Mouse (Mus musculus): Measurements from ENCODE around the gene Dnah2. TPM values are rescaled to one million over a fixed set of nuclear protein-coding genes. Genes with fewer than 3 reads are reported as not detected.

The Dnah2 gene
- polyA plus RNA-seq, 1 experiment from 2014 or later = 8.7 TPM

DNA sequence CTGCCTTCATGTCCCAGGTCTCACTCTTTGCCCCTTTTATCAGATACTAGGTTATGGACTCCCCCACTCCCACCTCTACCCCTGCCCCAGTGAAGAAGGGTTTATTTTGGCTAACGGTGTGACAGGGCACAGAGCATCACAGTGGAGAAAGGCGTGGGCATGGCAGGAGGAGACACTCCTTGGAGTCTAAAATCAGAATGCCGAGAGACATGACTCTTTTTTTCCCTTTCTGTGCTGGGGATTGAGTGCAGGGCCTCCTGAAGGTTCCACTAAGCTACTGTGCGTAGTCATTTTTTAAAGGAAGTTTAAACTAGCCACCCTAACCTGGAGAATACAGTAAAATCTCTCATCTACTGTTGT lies 20.9 kb downstream of the Dnah2 start:
- TF ChIP-seq CTCF (IDR thresholded peaks at IDR 0.05; ENCODE audit: low read depth) = no peak
- no peak overlapping the region for H3K27ac ChIP-seq (ENCODE audit: low read depth, low read length)
- H3K4me1 ChIP-seq (replicated peaks; ENCODE audit: control insufficient read depth, insufficient read depth, low read length) = no peaks in the 10 kb centered on the region
- H3K4me3 ChIP-seq (ENCODE audit: low read depth, low read length) = no peak overlapping the region
- no peak overlapping the region for H3K9ac ChIP-seq (ENCODE audit: low read depth, low read length)
- H3K36me3 ChIP-seq (ENCODE audit: control insufficient read depth, insufficient read depth) = no peaks in the 10 kb centered on the region
- no peak overlapping the region for H3K4me2 ChIP-seq (replicated peaks; ENCODE audit: low read depth)
- WGBS = 93% methylated on average over 4 of the region's 4 CpGs
- H3K27me3 ChIP-seq (replicated peaks; ENCODE audit: control insufficient read depth, insufficient read depth, low read length) = no peaks in the 10 kb centered on the region
- no peak for ATAC-seq
- no peaks in the 10 kb centered on the region for H3K9me3 ChIP-seq (ENCODE audit: control insufficient read depth)

GRCm38 (mm10) chr11:69527098-69528030 lies 21.5 kb downstream of the Dnah2 start:
- no peak for TF ChIP-seq CTCF (IDR thresholded peaks at IDR 0.05; ENCODE audit: low read depth)
- H3K27ac ChIP-seq (ENCODE audit: low read depth, low read length) = no peak overlapping the region
- 24% methylated on average over 30 of the region's 30 CpGs for WGBS
- 0 out of 2 replicates have a peak overlapping the region, but pooled peaks have one; percentile 1 for H3K4me3 ChIP-seq (ENCODE audit: low read depth, low read length)
- no peaks in the 10 kb centered on the region for H3K9me3 ChIP-seq (ENCODE audit: control insufficient read depth)
- H3K36me3 ChIP-seq (ENCODE audit: control insufficient read depth, insufficient read depth) = no peaks in the 10 kb centered on the region
- peak overlapping the region; percentile 17; the same call in 1 of the 2 replicates for H3K4me2 ChIP-seq (replicated peaks; ENCODE audit: low read depth)
- H3K4me1 ChIP-seq (replicated peaks; ENCODE audit: control insufficient read depth, insufficient read depth, low read length) = no peaks in the 10 kb centered on the region
- no peak overlapping the region for H3K9ac ChIP-seq (ENCODE audit: low read depth, low read length)
- no peaks in the 10 kb centered on the region for H3K27me3 ChIP-seq (replicated peaks; ENCODE audit: control insufficient read depth, insufficient read depth, low read length)
- no peak for ATAC-seq

- Histone ChIP-seq H3K4me1 (replicated peaks; ENCODE audit: control insufficient read depth, insufficient read depth, low read length) (no peaks in the 10 kb centered on the region), H3K9ac (ENCODE audit: low read depth, low read length) (no peak overlapping the region), H3K4me2 (replicated peaks; ENCODE audit: low read depth) (no peak overlapping the region), H3K27me3 (replicated peaks; ENCODE audit: control insufficient read depth, insufficient read depth, low read length) (no peaks in the 10 kb centered on the region), H3K4me3 (ENCODE audit: low read depth, low read length) (no peak overlapping the region), H3K27ac (ENCODE audit: low read depth, low read length) (no peak overlapping the region), H3K36me3 (ENCODE audit: control insufficient read depth, insufficient read depth) (no peaks in the 10 kb centered on the region), H3K9me3 (ENCODE audit: control insufficient read depth) (no peaks in the 10 kb centered on the region)
- no peak for TF ChIP-seq CTCF (IDR thresholded peaks at IDR 0.05; ENCODE audit: low read depth)
- 67% methylated on average over 4 of the region's 4 CpGs for WGBS
- no peak for ATAC-seq
These were observed 22.3 kb downstream of the Dnah2 start for GRCm38 (mm10) chr11:69526631-69527030.

DNA sequence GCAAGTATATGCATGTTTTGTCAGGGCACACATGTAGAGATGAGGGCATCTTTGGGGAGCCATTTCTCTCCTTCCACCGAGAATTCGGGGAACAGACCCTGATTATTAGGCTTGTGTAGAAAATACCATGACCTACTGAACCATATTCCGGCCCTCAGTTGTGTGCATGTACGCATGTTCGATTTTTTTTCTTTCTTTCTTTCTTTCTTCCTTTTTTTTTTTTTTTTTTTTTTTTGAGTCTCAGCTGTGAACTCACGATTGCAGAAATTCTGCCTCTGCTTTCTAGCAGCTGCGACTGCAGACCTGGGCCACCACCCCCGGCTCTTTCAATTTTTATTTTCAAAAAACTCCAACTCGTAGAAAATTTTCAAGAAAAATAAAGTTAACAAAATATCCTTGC lies 23.2 kb downstream of the Dnah2 start:
- Histone ChIP-seq H3K9me3 (ENCODE audit: control insufficient read depth) (no peaks in the 10 kb centered on the region), H3K27me3 (replicated peaks; ENCODE audit: control insufficient read depth, insufficient read depth, low read length) (no peaks in the 10 kb centered on the region), H3K4me1 (replicated peaks; ENCODE audit: control insufficient read depth, insufficient read depth, low read length) (no peaks in the 10 kb centered on the region), H3K36me3 (ENCODE audit: control insufficient read depth, insufficient read depth) (no peaks in the 10 kb centered on the region), H3K9ac (ENCODE audit: low read depth, low read length) (no peak overlapping the region), H3K4me3 (ENCODE audit: low read depth, low read length) (no peak overlapping the region), H3K27ac (ENCODE audit: low read depth, low read length) (no peak overlapping the region), H3K4me2 (replicated peaks; ENCODE audit: low read depth) (no peak overlapping the region)
- no peak for TF ChIP-seq CTCF (IDR thresholded peaks at IDR 0.05; ENCODE audit: low read depth)
- WGBS = 85% methylated on average over 9 of the region's 9 CpGs
- ATAC-seq = no peak

- H3K4me3 ChIP-seq (ENCODE audit: low read depth, low read length) = no peak overlapping the region
- no peaks in the 10 kb centered on the region for H3K27me3 ChIP-seq (replicated peaks; ENCODE audit: control insufficient read depth, insufficient read depth, low read length)
- H3K36me3 ChIP-seq (ENCODE audit: control insufficient read depth, insufficient read depth) = no peaks in the 10 kb centered on the region
- ATAC-seq = no peak
- no peak overlapping the region for H3K27ac ChIP-seq (ENCODE audit: low read depth, low read length)
- no peaks in the 10 kb centered on the region for H3K4me1 ChIP-seq (replicated peaks; ENCODE audit: control insufficient read depth, insufficient read depth, low read length)
- TF ChIP-seq CTCF (IDR thresholded peaks at IDR 0.05; ENCODE audit: low read depth) = no peak
- H3K4me2 ChIP-seq (replicated peaks; ENCODE audit: low read depth) = no peak overlapping the region
- no peak overlapping the region for H3K9ac ChIP-seq (ENCODE audit: low read depth, low read length)
- no peaks in the 10 kb centered on the region for H3K9me3 ChIP-seq (ENCODE audit: control insufficient read depth)
- 80% methylated on average over 4 of the region's 4 CpGs for WGBS
These were observed 25.3 kb downstream of the Dnah2 start for GRCm38 (mm10) chr11:69523651-69524050.

DNA sequence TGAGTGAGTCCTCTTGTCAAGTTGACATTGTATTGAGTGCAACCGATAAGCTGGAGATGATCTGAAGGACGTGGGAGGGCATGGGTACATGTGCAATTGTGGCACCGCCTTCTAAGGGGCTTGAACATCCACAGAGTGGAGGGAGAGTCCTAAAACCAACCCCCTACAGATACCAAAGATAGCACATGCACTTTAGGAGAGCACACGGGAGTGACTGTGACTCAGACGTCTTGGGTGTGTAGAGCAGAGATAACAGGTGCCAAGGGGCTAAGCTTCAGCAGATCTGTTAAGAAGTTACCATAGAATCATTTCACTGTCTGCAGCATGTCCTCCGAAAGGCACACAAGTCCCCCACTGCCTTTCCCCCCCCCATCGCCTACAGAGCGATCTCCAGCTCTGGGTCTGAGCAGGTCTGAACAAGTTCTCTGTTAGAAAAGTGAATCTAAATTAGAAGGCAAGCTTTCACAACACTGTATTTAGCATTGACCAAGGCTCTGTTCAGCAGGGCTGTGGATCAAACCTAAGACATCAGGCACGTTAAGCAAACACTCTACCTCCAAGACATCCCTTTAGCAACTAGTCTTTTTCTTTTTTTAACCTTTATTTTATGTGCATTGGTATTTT lies 27.3 kb downstream of the Dnah2 start:
- no peak for ATAC-seq
- Histone ChIP-seq H3K4me1 (replicated peaks; ENCODE audit: control insufficient read depth, insufficient read depth, low read length) (no peaks in the 10 kb centered on the region), H3K9me3 (ENCODE audit: control insufficient read depth) (no peaks in the 10 kb centered on the region), H3K36me3 (ENCODE audit: control insufficient read depth, insufficient read depth) (no peaks in the 10 kb centered on the region), H3K4me2 (replicated peaks; ENCODE audit: low read depth) (no peak overlapping the region), H3K9ac (ENCODE audit: low read depth, low read length) (no peak overlapping the region), H3K27me3 (replicated peaks; ENCODE audit: control insufficient read depth, insufficient read depth, low read length) (no peaks in the 10 kb centered on the region), H3K4me3 (ENCODE audit: low read depth, low read length) (no peak overlapping the region), H3K27ac (ENCODE audit: low read depth, low read length) (no peak overlapping the region)
- 76% methylated on average over 9 of the region's 9 CpGs for WGBS
- no peak for TF ChIP-seq CTCF (IDR thresholded peaks at IDR 0.05; ENCODE audit: low read depth)
